Mouse (Mus musculus): ENCODE measurements around the gene Spic. TPM values are rescaled to one million over a fixed set of nuclear protein-coding genes. Genes with fewer than 3 reads are reported as not detected.
"Not testable (repeated sequence)": the region's sequence is repeated elsewhere in the genome, so short reads cannot be mapped to it uniquely, and the experiment has no call there.

Gene Spic
- polyA plus RNA-seq, 1 experiment = not detected

DNA sequence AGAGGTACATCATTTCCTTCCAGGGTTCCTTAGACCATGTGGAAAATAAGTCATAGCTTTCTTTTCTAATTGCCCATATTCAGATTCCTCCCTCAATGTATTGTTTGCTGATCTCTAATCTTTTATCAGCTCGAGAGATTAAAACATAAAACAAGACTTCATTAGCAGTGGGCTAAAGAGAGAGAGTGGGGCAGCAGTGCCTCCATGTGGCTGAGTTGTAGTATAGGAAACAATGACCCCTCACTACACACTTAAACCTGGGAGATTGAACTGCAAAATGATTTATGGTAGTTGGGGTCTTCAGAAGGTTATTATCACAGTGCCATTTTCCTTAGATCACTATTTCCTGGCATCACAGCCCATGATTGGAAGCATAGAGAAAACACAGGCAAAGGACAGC, 15.1 kb downstream of the Spic start:
- 5% methylated on average over 1 of the region's 1 CpGs for WGBS
- TF ChIP-seq POLR2A (IDR thresholded peaks at IDR 0.05; ENCODE audit: insufficient read depth, low read depth, low read length) = no peak
- no peak for TF ChIP-seq CTCF (IDR thresholded peaks at IDR 0.05; ENCODE audit: insufficient read depth, low read depth, low read length)
- H3K4me1 ChIP-seq (ENCODE audit: control insufficient read depth, insufficient read depth, low read length) = no peaks in the 10 kb centered on the region

DNA sequence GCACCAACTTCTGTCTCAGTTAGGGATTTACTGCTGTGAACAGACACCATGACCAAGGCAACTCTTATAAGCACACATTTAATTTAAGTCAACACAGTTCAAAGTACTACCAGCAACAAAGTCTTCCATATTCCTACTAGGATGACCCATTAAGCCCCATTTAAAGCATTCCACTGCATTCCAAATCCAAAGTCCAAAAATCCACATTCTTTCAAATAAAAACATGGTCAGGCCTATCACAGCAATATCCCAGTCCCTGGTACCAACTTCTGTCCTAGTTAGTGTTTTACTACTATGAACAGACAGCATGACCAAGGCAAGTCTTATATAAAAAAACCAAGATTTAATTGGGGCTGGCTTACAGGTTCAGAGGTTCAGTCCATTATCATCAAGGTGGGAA, 21.0 kb downstream of the Spic start:
- H3K4me3 ChIP-seq (ENCODE audit: insufficient read depth, low read depth, low read length); H3K27ac ChIP-seq (ENCODE audit: insufficient read depth, low read depth, low read length); H3K4me1 ChIP-seq (ENCODE audit: control insufficient read depth, insufficient read depth, low read length): not testable (repeated sequence)

More for the DNA sequence above, 15.1 kb downstream of the Spic start:
- no peak overlapping the region for H3K27ac ChIP-seq (ENCODE audit: insufficient read depth, low read depth, low read length)
- H3K4me3 ChIP-seq (ENCODE audit: insufficient read depth, low read depth, low read length) = no peak overlapping the region

DNA sequence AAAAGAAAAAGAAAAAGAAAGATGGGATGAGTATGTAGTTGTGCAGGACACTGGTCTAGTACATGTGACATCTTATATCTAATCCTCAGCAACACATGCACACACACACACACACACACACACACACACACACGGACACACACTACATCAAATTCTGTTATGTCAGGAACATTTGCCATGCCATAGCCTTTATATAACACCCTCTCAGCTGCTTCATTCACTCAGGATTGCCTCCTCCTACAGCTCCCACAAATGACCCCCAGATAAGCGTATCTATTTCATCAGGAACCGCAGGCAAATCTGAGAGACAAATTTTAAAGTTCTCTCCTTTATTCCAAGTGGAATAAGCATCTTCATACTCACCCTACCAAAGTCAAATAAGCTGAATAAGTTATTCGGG, 25.9 kb downstream of the Spic start:
- TF ChIP-seq CTCF (IDR thresholded peaks at IDR 0.05; ENCODE audit: insufficient read depth, low read depth, low read length) (no peak), POLR2A (IDR thresholded peaks at IDR 0.05; ENCODE audit: insufficient read depth, low read depth, low read length) (no peak)
- 93% methylated on average over 4 of the region's 4 CpGs for WGBS
- Histone ChIP-seq H3K4me3 (ENCODE audit: insufficient read depth, low read depth, low read length) (no peak overlapping the region), H3K27ac (ENCODE audit: insufficient read depth, low read depth, low read length) (no peak overlapping the region), H3K4me1 (ENCODE audit: control insufficient read depth, insufficient read depth, low read length) (no peaks in the 10 kb centered on the region)

DNA sequence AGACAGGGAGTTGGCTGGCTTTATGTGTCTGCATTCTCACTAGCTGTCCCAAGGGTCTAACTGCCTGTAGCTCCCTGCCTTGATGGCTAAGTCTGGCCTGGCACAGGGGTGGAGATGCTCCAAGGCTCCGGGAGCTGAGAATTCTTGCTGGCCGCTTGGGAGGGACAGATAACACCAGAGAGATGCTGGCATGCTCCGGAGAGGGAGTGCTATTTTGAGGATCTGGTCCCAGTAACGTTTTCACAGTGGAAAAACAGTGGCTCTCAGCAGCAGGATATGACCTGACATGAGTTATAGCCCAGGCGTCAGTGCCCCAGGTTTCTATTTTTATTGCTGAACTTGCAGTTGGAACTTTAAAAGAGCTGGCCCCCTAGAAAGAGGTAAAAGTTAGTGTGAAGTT, 39.4 kb downstream of the Spic start:
- WGBS = 77% methylated on average over 5 of the region's 5 CpGs
- no peak overlapping the region for H3K4me3 ChIP-seq (ENCODE audit: insufficient read depth, low read depth, low read length)
- no peak for TF ChIP-seq CTCF (IDR thresholded peaks at IDR 0.05; ENCODE audit: insufficient read depth, low read depth, low read length)
- TF ChIP-seq POLR2A (IDR thresholded peaks at IDR 0.05; ENCODE audit: insufficient read depth, low read depth, low read length) = no peak
- no peaks in the 10 kb centered on the region for H3K4me1 ChIP-seq (ENCODE audit: control insufficient read depth, insufficient read depth, low read length)
- H3K27ac ChIP-seq (ENCODE audit: insufficient read depth, low read depth, low read length) = no peak overlapping the region

DNA sequence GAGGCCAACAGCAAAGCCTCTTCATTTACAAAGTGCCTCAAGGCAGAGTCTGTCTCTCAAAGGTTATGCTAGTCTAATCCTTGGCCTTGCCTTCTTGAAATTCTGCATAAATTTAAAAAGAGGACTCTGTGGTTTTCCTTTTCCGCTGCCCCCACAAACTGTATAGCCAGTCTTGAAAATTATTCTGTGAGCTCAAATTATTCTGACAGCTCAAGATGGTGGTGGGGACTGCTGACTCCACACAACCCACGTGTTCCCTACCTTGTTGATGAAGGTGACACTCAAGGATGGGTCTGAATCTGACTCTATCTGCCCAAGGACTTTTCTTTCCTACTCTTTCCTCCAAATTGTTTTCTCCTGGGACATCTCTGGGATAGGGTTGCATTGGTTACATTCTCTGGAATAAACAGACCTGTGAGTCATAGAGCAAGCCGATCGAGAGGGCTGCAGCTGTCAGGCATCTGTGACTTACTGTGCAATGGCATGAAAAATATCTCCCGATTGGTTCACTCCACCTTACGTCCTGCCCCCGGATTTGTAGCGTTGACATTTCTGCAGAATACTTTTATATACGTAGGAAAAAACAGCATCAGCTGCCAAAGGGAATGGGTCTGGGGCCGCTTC, 53.4 kb downstream of the Spic start:
- WGBS = 68% methylated on average over 10 of the region's 10 CpGs
- H3K27ac ChIP-seq (ENCODE audit: insufficient read depth, low read depth, low read length) = no peak overlapping the region
- H3K4me1 ChIP-seq (ENCODE audit: control insufficient read depth, insufficient read depth, low read length) = no peaks in the 10 kb centered on the region
- TF ChIP-seq POLR2A (IDR thresholded peaks at IDR 0.05; ENCODE audit: insufficient read depth, low read depth, low read length) (no peak), CTCF (IDR thresholded peaks at IDR 0.05; ENCODE audit: insufficient read depth, low read depth, low read length) (no peak)
- H3K4me3 ChIP-seq (ENCODE audit: insufficient read depth, low read depth, low read length) = no peak overlapping the region

DNA sequence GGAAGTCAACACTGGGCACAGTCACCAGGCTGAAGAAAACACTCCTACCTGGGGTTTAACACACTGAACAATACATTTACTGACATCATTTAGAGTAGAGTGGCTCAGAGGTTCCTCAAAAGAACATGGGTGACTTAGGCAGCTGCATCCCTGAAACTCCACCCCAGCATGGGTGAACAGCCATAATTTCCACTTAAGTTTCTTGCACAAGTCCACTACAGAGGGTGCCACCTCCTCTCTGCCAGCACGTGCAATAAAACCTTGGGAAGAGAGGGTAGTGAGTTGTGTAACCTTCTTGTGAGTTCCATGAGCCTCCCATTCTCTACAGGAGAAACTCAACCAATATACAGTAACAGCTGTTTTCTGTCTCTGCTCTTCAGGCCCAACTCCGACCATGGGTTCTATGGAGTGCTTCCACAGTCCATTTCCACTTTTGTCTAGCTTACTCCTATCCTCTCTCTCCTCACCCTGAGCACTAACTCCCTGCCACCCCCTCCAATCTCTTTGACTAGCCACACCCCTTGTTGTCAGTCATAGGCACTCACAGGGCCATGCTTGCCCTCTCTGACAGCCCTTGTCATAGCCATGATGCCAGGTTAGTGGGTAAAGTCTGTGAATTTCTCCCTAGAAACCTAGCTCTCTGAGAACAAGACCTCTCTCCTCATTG, 54.0 kb downstream of the Spic start:
- H3K4me3 ChIP-seq (ENCODE audit: insufficient read depth, low read depth, low read length) = no peak overlapping the region
- H3K4me1 ChIP-seq (ENCODE audit: control insufficient read depth, insufficient read depth, low read length) = no peaks in the 10 kb centered on the region
- H3K27ac ChIP-seq (ENCODE audit: insufficient read depth, low read depth, low read length) = no peak overlapping the region
- 88% methylated on average over 2 of the region's 2 CpGs for WGBS
- TF ChIP-seq POLR2A (IDR thresholded peaks at IDR 0.05; ENCODE audit: insufficient read depth, low read depth, low read length) (no peak), CTCF (IDR thresholded peaks at IDR 0.05; ENCODE audit: insufficient read depth, low read depth, low read length) (no peak)

DNA sequence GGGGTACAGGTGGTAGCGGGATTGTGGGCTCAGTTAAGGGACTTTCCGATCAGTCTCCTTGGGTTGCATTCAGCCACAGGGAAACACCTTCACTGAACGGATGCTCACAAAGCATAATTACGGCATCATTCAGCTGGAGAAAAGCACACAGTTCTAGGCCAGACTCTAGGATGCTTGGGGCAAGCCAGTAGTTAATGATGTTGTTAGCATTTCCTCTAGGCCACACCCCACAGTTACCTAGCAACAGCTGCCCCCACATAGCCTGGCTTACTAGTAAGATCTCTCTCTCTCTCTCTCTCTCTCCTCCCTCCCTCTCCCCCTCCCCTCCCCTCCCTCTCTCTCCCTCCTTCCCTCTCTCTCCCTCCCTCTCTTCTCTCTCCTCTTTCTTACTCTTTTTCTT, 57.8 kb downstream of the Spic start:
- Histone ChIP-seq H3K4me3 (ENCODE audit: insufficient read depth, low read depth, low read length) (no peak overlapping the region), H3K4me1 (ENCODE audit: control insufficient read depth, insufficient read depth, low read length) (no peaks in the 10 kb centered on the region), H3K27ac (ENCODE audit: insufficient read depth, low read depth, low read length) (no peak overlapping the region)
- WGBS = 38% methylated on average over 4 of the region's 4 CpGs
- no peak for TF ChIP-seq POLR2A (IDR thresholded peaks at IDR 0.05; ENCODE audit: insufficient read depth, low read depth, low read length)
- no peak for TF ChIP-seq CTCF (IDR thresholded peaks at IDR 0.05; ENCODE audit: insufficient read depth, low read depth, low read length)

DNA sequence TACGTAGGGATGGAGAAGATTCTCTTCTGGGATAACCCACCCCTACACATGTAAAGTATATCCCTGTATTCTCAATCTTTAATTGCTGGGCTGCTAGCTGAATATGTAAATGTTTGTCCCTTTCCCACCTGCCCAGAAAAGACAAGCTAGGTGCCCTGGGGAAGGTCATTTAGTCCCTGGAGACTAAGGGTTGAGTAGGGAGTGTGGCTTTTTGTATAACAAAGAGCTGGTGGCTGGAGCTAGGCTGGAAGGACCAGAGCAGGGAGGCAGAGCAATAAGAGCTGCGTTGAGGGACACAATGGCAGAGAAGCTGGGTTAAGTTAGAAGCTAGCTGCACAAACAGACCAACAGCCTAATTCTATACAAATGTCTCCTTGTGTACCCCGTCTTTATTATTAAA, 58.6 kb downstream of the Spic start:
- TF ChIP-seq CTCF (IDR thresholded peaks at IDR 0.05; ENCODE audit: insufficient read depth, low read depth, low read length) (no peak), POLR2A (IDR thresholded peaks at IDR 0.05; ENCODE audit: insufficient read depth, low read depth, low read length) (no peak)
- WGBS = 92% methylated on average over 3 of the region's 3 CpGs
- no peaks in the 10 kb centered on the region for H3K4me1 ChIP-seq (ENCODE audit: control insufficient read depth, insufficient read depth, low read length)

More for the DNA sequence above, 58.6 kb downstream of the Spic start:
- Histone ChIP-seq H3K4me3 (ENCODE audit: insufficient read depth, low read depth, low read length) (no peak overlapping the region), H3K27ac (ENCODE audit: insufficient read depth, low read depth, low read length) (no peak overlapping the region)

Other genes starting within 250 kb of the Spic start
- not detected in 2 replicates for gene Sycp3, start 225.4 kb downstream of the Spic start, polyA plus RNA-seq (2012; ENCODE audit: insufficient read depth, insufficient read length, low replicate concordance, missing spikeins)
- gene Chpt1, start 180.9 kb downstream of the Spic start, polyA plus RNA-seq (2012; ENCODE audit: insufficient read depth, insufficient read length, low replicate concordance, missing spikeins) = not detected in 2 replicates
- not detected in 2 replicates for gene Mybpc1, start 79.9 kb downstream of the Spic start, polyA plus RNA-seq (2012; ENCODE audit: insufficient read depth, insufficient read length, low replicate concordance, missing spikeins)
- gene Arl1, start 45.8 kb upstream of the Spic start, polyA plus RNA-seq (2012; ENCODE audit: insufficient read depth, insufficient read length, low replicate concordance, missing spikeins) = not detected in 2 replicates
- gene Utp20, start 141.8 kb upstream of the Spic start, polyA plus RNA-seq (2012; ENCODE audit: insufficient read depth, insufficient read length, low replicate concordance, missing spikeins) = not detected in 2 replicates
- not detected in 2 replicates for gene Slc5a8, start 201.0 kb upstream of the Spic start, polyA plus RNA-seq (2012; ENCODE audit: insufficient read depth, insufficient read length, low replicate concordance, missing spikeins)